Mouse (Mus musculus): ENCODE results near the gene Lix1l.
"Not testable (repeated sequence)": the region's sequence is repeated elsewhere in the genome, so short reads cannot be mapped to it uniquely, and the experiment has no call there.

The Lix1l gene

GRCm38 (mm10) chr3:96581771-96582515 lies 19.0 kb upstream of the Lix1l start:
- DNase-seq (ENCODE audit: low spot score in 2 of 2): no peak

GRCm38 (mm10) chr3:96583386-96583785 lies 17.6 kb upstream of the Lix1l start:
- no peak for DNase-seq (ENCODE audit: low spot score in 2 of 2)

GRCm38 (mm10) chr3:96590657-96591056 lies 10.3 kb upstream of the Lix1l start:
- no peak for DNase-seq (ENCODE audit: low spot score in 2 of 2)

- no peak for DNase-seq (ENCODE audit: low spot score in 2 of 2)
These were observed 7.6 kb upstream of the Lix1l start for GRCm38 (mm10) chr3:96593374-96593773.

GRCm38 (mm10) chr3:96593790-96594560 lies 7.0 kb upstream of the Lix1l start, which contains the start of gene Polr3gl:
Gene Polr3gl, minus strand, starts transcription at chr3:96594181.
- DNase-seq (ENCODE audit: low spot score in 2 of 2): peak; percentile 91 to 96

GRCm38 (mm10) chr3:96594851-96595250 lies 6.1 kb upstream of the Lix1l start:
- DNase-seq (ENCODE audit: low spot score in 2 of 2): no peak

- DNase-seq (ENCODE audit: low spot score in 2 of 2): no peak
These were observed 5.3 kb upstream of the Lix1l start for GRCm38 (mm10) chr3:96595661-96596060.

- no peak for DNase-seq (ENCODE audit: low spot score in 2 of 2)
These were observed 4.7 kb upstream of the Lix1l start, which contains the start of gene Ankrd34a for GRCm38 (mm10) chr3:96596228-96596707. Gene Ankrd34a, plus strand, starts transcription at chr3:96596636.

- no peak for DNase-seq (ENCODE audit: low spot score in 2 of 2)
These were observed 4.1 kb upstream of the Lix1l start for GRCm38 (mm10) chr3:96596855-96597254.

- no peak for DNase-seq (ENCODE audit: low spot score in 2 of 2)
These were observed 3.5 kb upstream of the Lix1l start for GRCm38 (mm10) chr3:96597435-96597891.

GRCm38 (mm10) chr3:96598156-96599068 lies 2.5 kb upstream of the Lix1l start:
- no peak for DNase-seq (ENCODE audit: low spot score in 2 of 2)

GRCm38 (mm10) chr3:96599069-96599393 lies 1.9 kb upstream of the Lix1l start:
- DNase-seq (ENCODE audit: low spot score in 2 of 2): no peak

- no peak for DNase-seq (ENCODE audit: low spot score in 2 of 2)
These were observed 1.5 kb upstream of the Lix1l start for GRCm38 (mm10) chr3:96599411-96599810.

GRCm38 (mm10) chr3:96601251-96601787 lies 370 bp downstream of the Lix1l start:
- no peak for DNase-seq (ENCODE audit: low spot score in 2 of 2)

- no peak for DNase-seq (ENCODE audit: low spot score in 2 of 2)
These were observed 1.2 kb downstream of the Lix1l start for GRCm38 (mm10) chr3:96601941-96602703.

- DNase-seq (ENCODE audit: low spot score in 2 of 2): no peak
These were observed 1.7 kb downstream of the Lix1l start for GRCm38 (mm10) chr3:96602704-96603084.

- DNase-seq (ENCODE audit: low spot score in 2 of 2): no peak
These were observed 2.4 kb downstream of the Lix1l start for GRCm38 (mm10) chr3:96603311-96603710.

- DNase-seq (ENCODE audit: low spot score in 2 of 2): not testable (repeated sequence)
These were observed 5.1 kb downstream of the Lix1l start for GRCm38 (mm10) chr3:96606007-96606406.

GRCm38 (mm10) chr3:96606618-96607017 lies 5.7 kb downstream of the Lix1l start:
- DNase-seq (ENCODE audit: low spot score in 2 of 2): no peak

- DNase-seq (ENCODE audit: low spot score in 2 of 2): no peak
These were observed 17.0 kb downstream of the Lix1l start for GRCm38 (mm10) chr3:96617941-96618340.

- DNase-seq (ENCODE audit: low spot score in 2 of 2): no peak
These were observed 22.3 kb downstream of the Lix1l start for GRCm38 (mm10) chr3:96623201-96623600.
